Mouse (Mus musculus) olfactory bulb, adult 2 months (tissue): ENCODE results near the gene Shisal1.

Experiments
- CTCF ChIP-seq: fragments of 200-500 bp; IDR thresholded peaks from 2 replicates; pipeline ENCODE4 v1.5.1; 2012; ENCODE audit warnings: low read depth, mild to moderate bottlenecking, low read length, moderate library complexity; ENCODE audit not compliant: insufficient read depth
- POLR2A ChIP-seq: fragments of 200-500 bp; IDR thresholded peaks from 2 replicates; pipeline ENCODE4 v1.6.1; 2012; ENCODE audit warnings: mild to moderate bottlenecking, low read depth, low read length, moderate library complexity; ENCODE audit not compliant: insufficient read depth

- TF ChIP-seq POLR2A (no peak), CTCF (no peak)
Measured at GRCm38 (mm10) chr15:84403454-84404113, 43.3 kb downstream of the Shisal1 start.
